ENCODE assay signal across 7 mouse cellular contexts in genomic region chr2:27474621-27475484, GRCm38 (mm10). TPM values are rescaled to one million over a fixed set of nuclear protein-coding genes. Genes with fewer than 3 reads are reported as not detected.
DNase-seq lines count a peak whose midpoint lies in the region; ATAC-seq and TF ChIP-seq lines count a peak whose summit lies in the region.

No protein-coding gene starts in this region.

- no peak for TF ChIP-seq EP300 in stomach, postnatal 0 days (optimal IDR thresholded peaks at IDR 0.05)

- no peaks in the 10 kb centered on the region for H3K27me3 ChIP-seq in E14TG2a.4 (ENCODE audit: insufficient read depth, low read length)
- H3K27me3 ChIP-seq in forebrain, embryonic 11.5 days (ENCODE audit: control insufficient read depth, insufficient read depth, low read length), result no peaks in the 10 kb centered on the region
- no peaks in the 10 kb centered on the region for H3K27me3 ChIP-seq in limb, embryonic 11.5 days (ENCODE audit: control insufficient read depth, insufficient read depth, low read length)
- no peaks in the 10 kb centered on the region for H3K27me3 ChIP-seq in midbrain, embryonic 13.5 days
- H3K27me3 ChIP-seq in stomach, postnatal 0 days (ENCODE audit: control insufficient read depth, insufficient read depth, low read length), result no peaks in the 10 kb centered on the region

- WGBS in forebrain, embryonic 11.5 days, result under 1% methylated on average over 84 of the region's 84 CpGs
- under 1% methylated on average over 84 of the region's 84 CpGs for WGBS in limb, embryonic 11.5 days
- WGBS in midbrain, embryonic 13.5 days, result under 1% methylated on average over 80 of the region's 84 CpGs
- under 1% methylated on average over 61 of the region's 84 CpGs for WGBS in stomach, postnatal 0 days

- H3K9ac ChIP-seq in forebrain, embryonic 11.5 days (ENCODE audit: low read length), result peak overlapping the region; percentile 99
- peak overlapping the region; percentile 98 for H3K9ac ChIP-seq in limb, embryonic 11.5 days (ENCODE audit: low read length)
- H3K9ac ChIP-seq in midbrain, embryonic 13.5 days (replicated peaks), result peak overlapping the region; percentile 98
- H3K9ac ChIP-seq in stomach, postnatal 0 days (ENCODE audit: low read length), result peak overlapping the region; percentile 94

- 0 out of 2 replicates have a peak, but pooled peaks have one; percentile 4 for ATAC-seq in forebrain, embryonic 11.5 days (replicated peaks; ENCODE audit: low FRiP score)
- peak; percentile 5; the same call in 1 of the 2 replicates for ATAC-seq in limb, embryonic 11.5 days (ENCODE audit: insufficient number of reproducible peaks, low FRiP score, low TSS enrichment, low read depth)
- ATAC-seq in midbrain, embryonic 13.5 days, result peak; percentile 59
- peak; percentile 27; the same call in 1 of the 2 replicates for ATAC-seq in stomach, postnatal 0 days (ENCODE audit: low FRiP score, low TSS enrichment)

- TF ChIP-seq CTCF in E14TG2a.4 (conservative IDR thresholded peaks at IDR 0.05; ENCODE audit: low read length), result no peak
- TF ChIP-seq CTCF in stomach, postnatal 0 days (IDR thresholded peaks at IDR 0.05; ENCODE audit: low read depth), result no peak

- peaks cover 55% of the 10 kb centered on the region for H3K4me1 ChIP-seq in E14TG2a.4 (replicated peaks; ENCODE audit: low read depth, low read length)
- H3K4me1 ChIP-seq in forebrain, embryonic 11.5 days (replicated peaks; ENCODE audit: control insufficient read depth, insufficient read depth, low read length), result peaks cover 21% of the 10 kb centered on the region
- H3K4me1 ChIP-seq in limb, embryonic 11.5 days (ENCODE audit: control insufficient read depth, insufficient read depth, low read length), result peaks cover 42% of the 10 kb centered on the region
- H3K4me1 ChIP-seq in midbrain, embryonic 13.5 days (replicated peaks), result peaks cover 55% of the 10 kb centered on the region
- peaks cover 12% of the 10 kb centered on the region for H3K4me1 ChIP-seq in stomach, postnatal 0 days (replicated peaks; ENCODE audit: control insufficient read depth, insufficient read depth)

- H3K4me3 ChIP-seq in E14TG2a.4 (replicated peaks; ENCODE audit: low read length), result peak overlapping the region; percentile 99
- H3K4me3 ChIP-seq in forebrain, embryonic 11.5 days (ENCODE audit: low read depth, low read length), result peak overlapping the region; percentile 99
- H3K4me3 ChIP-seq in limb, embryonic 11.5 days (ENCODE audit: low read depth, low read length), result peak overlapping the region; percentile 99
- peak overlapping the region; percentile 100 for H3K4me3 ChIP-seq in midbrain, embryonic 13.5 days (replicated peaks)
- H3K4me3 ChIP-seq in stomach, postnatal 0 days (ENCODE audit: low read depth, low read length), result peak overlapping the region; percentile 95

- H3K9me3 ChIP-seq in E14TG2a.4 (ENCODE audit: low read length), result no peaks in the 10 kb centered on the region
- H3K9me3 ChIP-seq in forebrain, embryonic 11.5 days (ENCODE audit: control insufficient read depth, low read length), result no peaks in the 10 kb centered on the region
- H3K9me3 ChIP-seq in limb, embryonic 11.5 days (ENCODE audit: control insufficient read depth, low read length), result no peaks in the 10 kb centered on the region
- H3K9me3 ChIP-seq in midbrain, embryonic 13.5 days, result no peaks in the 10 kb centered on the region
- H3K9me3 ChIP-seq in stomach, postnatal 0 days (ENCODE audit: control insufficient read depth, low read length), result no peaks in the 10 kb centered on the region

- intact Hi-C loops in heart, postnatal 25 days (cut with DNase I), result no loop called here

- peak overlapping the region; percentile 95 for H3K27ac ChIP-seq in forebrain, embryonic 11.5 days (ENCODE audit: low read depth, low read length)
- H3K27ac ChIP-seq in limb, embryonic 11.5 days (replicated peaks; ENCODE audit: low read depth, low read length), result peak overlapping the region; percentile 96
- peak overlapping the region; percentile 97 for H3K27ac ChIP-seq in midbrain, embryonic 13.5 days
- peak overlapping the region; percentile 97 for H3K27ac ChIP-seq in stomach, postnatal 0 days (replicated peaks)

- peak overlapping the region; percentile 92 for H3K4me2 ChIP-seq in forebrain, embryonic 11.5 days (ENCODE audit: low read depth, low read length, severe bottlenecking)
- H3K4me2 ChIP-seq in limb, embryonic 11.5 days (ENCODE audit: low read depth, severe bottlenecking), result peak overlapping the region; percentile 93
- peak overlapping the region; percentile 98 for H3K4me2 ChIP-seq in midbrain, embryonic 13.5 days (replicated peaks)
- peak overlapping the region; percentile 81 for H3K4me2 ChIP-seq in stomach, postnatal 0 days (replicated peaks; ENCODE audit: low read depth)

- peaks cover 42% of the 10 kb centered on the region for H3K36me3 ChIP-seq in E14TG2a.4 (ENCODE audit: insufficient read depth, low read length)
- H3K36me3 ChIP-seq in forebrain, embryonic 11.5 days (ENCODE audit: control insufficient read depth, insufficient read depth, low read length), result no peaks in the 10 kb centered on the region
- H3K36me3 ChIP-seq in limb, embryonic 11.5 days (ENCODE audit: control insufficient read depth, insufficient read depth, low read length), result 0 out of 2 replicates have a peak, but pooled peaks cover 4% of the 10 kb centered on the region
- 0 out of 2 replicates have a peak, but pooled peaks cover 3% of the 10 kb centered on the region for H3K36me3 ChIP-seq in midbrain, embryonic 13.5 days
- no peaks in the 10 kb centered on the region for H3K36me3 ChIP-seq in stomach, postnatal 0 days (ENCODE audit: control insufficient read depth, insufficient read depth, low read length)

- DNase-seq in T-cell, adult 2 months (ENCODE audit: low spot score), result peak; percentile 30
- peak; percentile 71 for DNase-seq in forebrain, embryonic 11.5 days (ENCODE audit: low spot score)
- peak; percentile 35 for DNase-seq in heart, postnatal 25 days (ENCODE audit: low spot score)
- peak; percentile 60 for DNase-seq in limb, embryonic 11.5 days (ENCODE audit: low spot score)
- peak; percentile 55 for DNase-seq in stomach, postnatal 0 days (ENCODE audit: low spot score)

RNA-seq across cellular contexts. Expression of gene Brd3, which starts 32.6 kb away (rescaled TPM):
- polyA plus RNA-seq in forebrain, embryonic 11.5 days (2014; fragmentation: Nextera tagmentation; extraction: Ambion mirVana), result 188 and 191 TPM in 2 replicates
- total RNA-seq in heart, postnatal 25 days (2021), result 10 to 100 TPM; 29.3 to 35.7 TPM
- 223 and 240 TPM in 2 replicates for polyA plus RNA-seq in limb, embryonic 11.5 days (2014; fragmentation: Nextera tagmentation; extraction: Ambion mirVana)
- polyA plus RNA-seq in midbrain, embryonic 13.5 days (2015; fragmentation: Nextera tagmentation; extraction: Ambion mirVana), result 145 and 153 TPM in 2 replicates
- 41.0 and 48.3 TPM in 2 replicates for polyA plus RNA-seq in stomach, postnatal 0 days (2015; fragmentation: Nextera tagmentation; extraction: Ambion mirVana)

RNA-seq across cellular contexts. Expression of gene Brd3os, which starts 32.7 kb away (rescaled TPM):
- polyA plus RNA-seq in forebrain, embryonic 11.5 days (2014; fragmentation: Nextera tagmentation; extraction: Ambion mirVana), result 14.4 and 16.0 TPM in 2 replicates
- 1 to 10 TPM in 1 of 2 experiments, under 1 TPM in 1; 0.70 to 1.3 TPM for total RNA-seq in heart, postnatal 25 days (2021)
- polyA plus RNA-seq in limb, embryonic 11.5 days (2014; fragmentation: Nextera tagmentation; extraction: Ambion mirVana), result 9.8 and 10.1 TPM in 2 replicates
- polyA plus RNA-seq in midbrain, embryonic 13.5 days (2015; fragmentation: Nextera tagmentation; extraction: Ambion mirVana), result 27.9 and 29.0 TPM in 2 replicates
- polyA plus RNA-seq in stomach, postnatal 0 days (2015; fragmentation: Nextera tagmentation; extraction: Ambion mirVana), result 2.8 and 3.4 TPM in 2 replicates

RNA-seq across cellular contexts. Expression of gene Wdr5, which starts 40.1 kb away (rescaled TPM):
- 74.5 and 84.0 TPM in 2 replicates for polyA plus RNA-seq in forebrain, embryonic 11.5 days (2014; fragmentation: Nextera tagmentation; extraction: Ambion mirVana)
- total RNA-seq in heart, postnatal 25 days (2021), result 10 to 100 TPM; 23.4 to 23.7 TPM
- polyA plus RNA-seq in limb, embryonic 11.5 days (2014; fragmentation: Nextera tagmentation; extraction: Ambion mirVana), result 77.6 and 83.3 TPM in 2 replicates
- 46.6 and 49.1 TPM in 2 replicates for polyA plus RNA-seq in midbrain, embryonic 13.5 days (2015; fragmentation: Nextera tagmentation; extraction: Ambion mirVana)
- polyA plus RNA-seq in stomach, postnatal 0 days (2015; fragmentation: Nextera tagmentation; extraction: Ambion mirVana), result 19.3 and 19.7 TPM in 2 replicates

RNA-seq across cellular contexts. Expression of gene Vav2, which starts 48.0 kb away (rescaled TPM):
- polyA plus RNA-seq in forebrain, embryonic 11.5 days (2014; fragmentation: Nextera tagmentation; extraction: Ambion mirVana), result 12.7 and 15.7 TPM in 2 replicates
- 10 to 100 TPM; 12.7 to 13.6 TPM for total RNA-seq in heart, postnatal 25 days (2021)
- 6.8 and 7.3 TPM in 2 replicates for polyA plus RNA-seq in limb, embryonic 11.5 days (2014; fragmentation: Nextera tagmentation; extraction: Ambion mirVana)
- 12.7 and 15.4 TPM in 2 replicates for polyA plus RNA-seq in midbrain, embryonic 13.5 days (2015; fragmentation: Nextera tagmentation; extraction: Ambion mirVana)
- 2.7 and 2.9 TPM in 2 replicates for polyA plus RNA-seq in stomach, postnatal 0 days (2015; fragmentation: Nextera tagmentation; extraction: Ambion mirVana)

Comparison
In these comparisons a context has a peak if more than half of its experiments do, and no peak if none do; other contexts are left out.
1. Peak in every context shown above with its lines: DNase-seq, ATAC-seq, H3K4me3 ChIP-seq and H3K27ac ChIP-seq.
2. ATAC-seq: peak in every context shown above with its lines; median percentile 59 in midbrain, embryonic 13.5 days; 27 in stomach, postnatal 0 days; 5 in limb, embryonic 11.5 days; 4 in forebrain, embryonic 11.5 days.